Mouse (Mus musculus) kidney, postnatal 4 days (tissue): ENCODE data around the gene Maml3.

Source experiments
- DNase-seq, 2 experiments: peaks; one replicate each; pipeline ENCODE4 v3.0.0; 2021; ENCODE audit warnings: mixed read lengths in 2 of 2

The Maml3 gene

DNA sequence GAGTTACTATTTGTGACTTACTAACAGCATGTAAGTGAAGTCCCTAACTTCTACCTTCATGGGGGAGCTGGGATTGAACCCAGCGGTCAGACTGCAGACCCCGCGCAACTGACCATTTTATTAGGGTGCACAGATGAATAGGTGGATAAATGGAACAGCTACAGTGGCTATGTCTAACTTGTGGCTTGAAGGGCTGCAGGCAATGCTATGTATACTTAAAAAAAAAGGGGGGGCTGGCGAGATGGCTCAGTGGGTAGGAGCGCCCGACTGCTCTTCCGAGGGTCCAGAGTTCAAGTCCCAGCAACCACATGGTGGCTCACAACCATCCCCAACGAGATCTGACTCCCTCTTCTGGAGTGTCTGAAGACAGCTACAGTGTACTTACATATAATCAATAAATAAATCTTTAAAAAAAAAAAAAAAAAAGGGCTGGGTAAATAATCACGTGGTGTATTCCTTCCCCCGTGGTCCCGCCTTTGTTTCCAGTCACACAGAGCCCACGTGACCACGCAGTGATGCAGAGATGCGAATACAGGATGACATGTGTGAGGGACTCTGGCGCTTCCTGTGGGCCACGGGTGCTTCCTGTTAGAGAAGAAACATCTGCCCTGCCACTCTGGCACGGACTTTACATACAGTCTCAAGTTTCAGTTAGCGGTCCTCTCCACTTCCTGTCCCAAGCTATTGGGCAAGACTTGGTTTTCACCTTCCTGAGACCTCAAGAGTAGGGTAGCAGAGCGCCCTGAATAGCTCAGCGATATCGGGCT lies 105.0 kb downstream of the Maml3 start:
- peak; percentile 60 to 78 for DNase-seq

DNA sequence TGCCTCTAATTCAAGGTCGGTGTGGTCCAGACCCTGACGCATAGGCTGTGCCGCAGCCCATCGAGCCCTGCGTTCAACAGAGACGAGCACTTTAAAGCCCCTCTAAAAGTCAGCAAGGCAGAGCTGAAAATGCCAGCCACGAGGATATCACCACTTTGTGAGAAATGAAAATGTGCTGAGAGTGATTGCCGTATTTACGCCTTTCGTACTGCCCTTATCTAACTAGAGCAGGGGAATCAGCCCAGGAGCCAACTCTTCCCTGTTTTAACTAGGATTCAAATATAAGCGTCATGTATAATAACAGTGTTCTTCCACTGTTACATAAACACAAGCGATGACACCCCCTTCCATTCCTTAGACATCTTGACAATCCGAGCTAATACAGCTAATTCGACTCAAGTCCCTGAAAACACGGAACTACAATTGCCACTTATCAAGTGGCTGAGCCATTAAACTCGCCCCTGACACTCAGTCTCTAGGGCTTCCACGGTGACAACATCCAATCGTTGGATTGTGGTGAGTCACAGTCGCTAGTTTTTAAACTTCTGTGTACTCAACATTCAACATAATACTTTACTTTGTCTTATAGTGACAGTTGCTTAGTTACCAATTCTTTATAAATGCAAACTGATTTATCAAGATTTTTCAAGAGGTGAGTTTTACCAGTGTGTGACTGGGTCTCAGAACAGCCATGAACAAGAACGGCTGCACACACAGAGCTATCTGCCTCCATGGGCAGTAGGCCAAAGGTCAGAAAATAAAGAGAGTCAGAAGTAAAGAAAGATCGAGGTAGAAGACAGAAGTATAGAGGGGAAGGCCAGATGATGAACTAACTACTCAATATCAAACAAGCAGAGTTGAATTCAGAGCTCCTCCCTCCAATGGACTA lies 106.1 kb downstream of the Maml3 start:
- no peak for DNase-seq

DNA sequence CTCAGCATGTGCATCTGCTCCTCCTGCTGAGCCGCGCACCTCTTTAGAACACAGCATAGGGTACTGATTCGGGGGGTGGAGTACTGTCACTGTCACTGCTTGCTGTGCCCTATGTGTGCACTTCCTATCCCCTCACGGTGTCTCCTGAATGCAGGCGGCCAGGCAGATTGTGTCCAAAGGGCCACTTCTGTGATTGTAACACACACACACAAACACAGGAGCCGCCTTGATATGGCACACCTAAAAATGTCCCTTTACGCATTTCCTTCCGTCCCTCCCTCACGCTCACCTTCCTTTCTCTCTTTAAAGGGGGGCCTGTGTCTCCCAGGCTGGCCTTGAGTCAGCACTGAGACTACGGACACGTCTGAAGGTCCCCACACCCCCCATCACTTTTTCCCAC lies 107.3 kb downstream of the Maml3 start:
- no peak for DNase-seq

DNA sequence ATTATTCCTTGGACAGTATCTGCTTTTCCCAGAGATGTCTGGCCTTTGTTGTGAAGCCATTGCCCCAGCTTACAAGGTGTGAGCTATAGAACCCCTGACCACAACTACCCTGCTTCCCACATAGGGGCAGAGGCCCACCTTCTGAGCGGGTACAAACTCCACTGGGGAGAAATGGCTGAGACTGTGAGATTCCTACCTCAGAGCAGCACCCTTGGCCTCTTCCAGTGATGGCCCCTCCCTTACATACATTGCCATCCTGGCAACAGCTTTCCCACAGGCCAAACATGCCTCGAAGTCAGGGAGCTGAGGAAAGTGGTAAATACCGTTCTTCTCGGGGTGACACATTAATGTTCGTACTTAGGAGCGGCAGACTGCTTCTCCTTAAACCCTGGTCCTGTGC lies 118.4 kb downstream of the Maml3 start:
- DNase-seq = no peak

DNA sequence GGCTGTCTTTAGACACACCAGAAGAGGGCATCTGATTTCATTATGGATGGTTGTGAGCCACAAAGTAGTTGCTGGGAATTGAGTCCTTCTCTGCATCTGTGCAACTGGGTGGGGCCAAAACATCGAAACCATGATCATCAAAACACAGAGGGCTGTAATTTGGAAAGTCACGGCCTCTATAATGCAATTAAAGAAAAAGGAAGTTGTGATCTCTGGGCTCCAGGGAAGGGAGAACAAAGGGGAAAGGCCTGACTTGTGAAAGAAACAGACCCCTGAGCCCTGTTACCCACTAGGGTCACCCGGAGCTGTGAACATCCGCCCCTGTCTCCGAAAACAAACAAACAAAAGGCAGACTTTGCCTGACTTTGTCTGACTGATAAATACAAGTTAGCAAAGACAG lies 123.4 kb downstream of the Maml3 start:
- DNase-seq = no peak

DNA sequence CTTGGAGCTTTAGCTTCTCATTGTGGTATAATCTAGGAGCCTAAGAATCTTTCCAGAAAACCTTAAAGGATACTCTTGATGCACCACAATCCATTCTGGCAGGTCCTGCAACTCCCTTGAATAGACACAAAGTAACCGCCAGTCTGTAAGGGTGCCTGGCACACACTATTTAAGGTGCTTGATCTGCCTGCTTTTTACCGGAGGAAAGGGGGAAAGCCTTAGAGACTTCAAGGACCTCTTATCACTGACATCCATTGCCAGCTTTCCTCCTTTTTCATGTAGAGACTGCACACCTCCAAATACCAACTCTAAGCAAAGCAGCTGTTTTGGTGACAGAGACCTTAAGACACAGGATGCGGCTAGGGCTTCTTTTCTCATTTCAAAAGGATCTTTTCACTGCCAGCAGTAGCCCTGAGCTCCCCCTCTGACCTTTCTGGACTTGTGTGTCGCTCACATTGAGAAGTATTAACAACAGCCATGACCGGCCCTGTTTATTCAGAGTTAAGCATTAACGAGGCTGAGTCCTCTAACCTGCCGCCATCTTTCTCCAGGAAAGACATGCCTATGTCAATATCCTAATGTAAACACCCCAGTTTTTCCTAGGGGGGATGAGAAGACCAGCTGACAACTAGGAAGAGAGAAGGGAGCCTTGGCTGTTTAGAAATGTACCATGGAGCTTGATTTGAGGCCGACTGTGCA lies 127.1 kb downstream of the Maml3 start:
- DNase-seq = peak; percentile 22 to 42

DNA sequence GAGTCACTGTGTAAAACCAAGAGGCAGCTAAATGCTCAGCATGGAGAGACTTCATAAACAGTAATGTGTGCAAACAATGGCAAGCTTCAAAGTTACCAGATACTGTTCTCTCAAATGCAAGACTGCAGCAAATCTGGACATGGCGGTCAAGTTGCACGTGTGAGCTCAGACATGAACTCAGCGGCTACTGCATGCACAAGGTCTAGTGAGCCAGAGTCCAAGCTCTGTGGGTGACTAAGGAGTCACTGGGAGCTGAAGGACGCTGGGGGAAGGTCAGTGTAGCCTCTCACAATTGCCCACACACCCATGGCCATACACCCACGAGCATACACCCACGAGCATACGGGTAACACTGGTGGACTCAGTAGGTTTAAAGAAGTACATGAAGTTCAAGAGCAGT lies 130.3 kb downstream of the Maml3 start:
- DNase-seq = no peak

DNA sequence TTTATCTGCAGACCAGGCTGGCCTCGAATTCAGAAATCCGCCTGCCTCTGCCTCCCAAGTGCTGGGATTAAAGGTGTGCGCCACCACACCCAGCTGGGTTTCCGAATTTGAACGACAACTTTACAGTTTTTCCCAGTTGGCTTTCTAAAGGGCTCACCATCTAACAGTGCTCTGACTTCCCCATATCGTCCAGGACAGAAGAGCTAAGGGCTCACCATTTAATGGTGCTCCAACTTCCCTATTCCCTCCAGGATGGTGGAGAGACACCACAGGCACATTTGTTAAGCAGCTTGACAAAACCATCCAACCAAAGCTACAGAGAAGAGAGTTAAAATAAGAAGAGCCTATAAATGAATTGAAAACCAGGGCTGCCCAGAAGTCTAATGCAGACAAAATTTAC lies 130.7 kb downstream of the Maml3 start:
- DNase-seq = no peak

DNA sequence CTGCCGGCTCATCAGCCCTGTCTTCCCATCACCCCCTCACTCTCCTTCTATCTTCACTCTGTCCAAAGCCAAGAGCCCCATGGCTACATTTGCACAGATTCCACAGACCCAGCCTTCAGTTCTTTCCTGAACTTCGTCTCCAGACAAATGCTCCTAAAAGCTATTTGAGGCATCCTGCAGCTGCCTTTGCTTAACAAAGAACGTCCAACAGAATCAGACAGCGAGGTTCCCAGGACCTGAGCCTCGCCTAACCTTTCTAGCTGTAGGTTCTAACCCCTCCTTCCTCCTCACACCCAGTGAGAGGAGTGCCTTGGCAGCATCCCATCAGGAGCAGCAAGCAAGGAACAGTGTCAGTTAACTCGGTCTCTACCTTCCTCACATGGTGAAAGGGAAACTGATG lies 132.3 kb downstream of the Maml3 start:
- no peak for DNase-seq

DNA sequence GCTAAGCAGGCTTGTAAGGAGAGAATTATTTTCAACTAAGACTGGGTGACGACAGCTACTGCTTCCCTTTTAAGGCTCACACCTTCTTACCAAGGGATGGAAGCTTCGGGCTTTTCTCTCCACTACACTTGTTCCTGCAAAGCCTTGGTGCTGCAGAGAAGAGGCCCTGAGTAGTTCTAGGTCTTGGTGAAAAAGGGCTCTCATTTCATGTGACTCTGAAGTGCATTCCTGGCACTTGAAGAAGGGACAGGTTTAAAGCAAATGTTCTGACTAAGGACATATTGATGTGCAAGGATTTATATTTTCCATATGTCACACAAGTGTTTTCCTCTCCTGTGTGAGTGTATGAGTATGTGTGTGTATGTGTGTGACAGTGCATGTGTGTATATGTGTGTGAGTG lies 134.4 kb downstream of the Maml3 start:
- DNase-seq = no peak

DNA sequence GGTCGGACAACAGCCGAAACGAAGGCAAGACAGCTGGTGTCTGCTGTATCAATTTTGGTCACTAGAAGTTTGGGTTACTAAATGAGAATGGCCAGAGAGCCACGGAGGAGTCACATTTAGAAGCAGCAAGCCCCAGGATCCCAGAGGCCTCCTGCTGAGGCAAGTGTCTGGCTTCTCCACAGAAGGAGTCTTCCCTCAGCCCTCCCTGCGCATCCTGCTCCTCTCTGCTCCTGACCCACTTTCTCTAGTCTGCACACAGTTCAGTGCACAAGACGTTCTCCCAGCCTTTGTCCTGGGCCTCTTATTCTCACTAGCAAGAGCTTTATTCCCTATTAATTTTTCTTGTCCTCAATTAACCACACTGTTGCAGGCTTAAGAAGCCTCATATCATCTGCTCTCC lies 135.4 kb downstream of the Maml3 start:
- no peak for DNase-seq

DNA sequence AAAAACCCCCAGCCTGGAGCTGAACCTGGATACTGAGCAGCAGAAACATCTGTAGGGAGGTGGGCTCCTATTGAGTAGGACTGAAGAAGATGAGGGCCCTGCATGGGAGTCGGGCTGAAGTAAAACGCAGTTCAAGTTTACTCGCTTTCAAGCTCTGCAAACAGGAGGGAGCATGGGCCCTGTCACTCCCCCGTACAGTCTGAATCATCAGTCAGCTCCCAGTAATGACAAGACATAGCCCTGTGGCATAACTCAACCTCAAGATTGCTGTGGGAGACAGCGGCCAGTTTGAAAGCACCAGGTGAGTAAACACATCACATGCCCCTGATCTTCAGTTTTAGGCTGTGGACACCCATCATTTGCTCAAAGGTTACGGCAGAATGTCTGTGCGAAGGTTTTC lies 139.0 kb downstream of the Maml3 start:
- peak; percentile 20 to 44 for DNase-seq

DNA sequence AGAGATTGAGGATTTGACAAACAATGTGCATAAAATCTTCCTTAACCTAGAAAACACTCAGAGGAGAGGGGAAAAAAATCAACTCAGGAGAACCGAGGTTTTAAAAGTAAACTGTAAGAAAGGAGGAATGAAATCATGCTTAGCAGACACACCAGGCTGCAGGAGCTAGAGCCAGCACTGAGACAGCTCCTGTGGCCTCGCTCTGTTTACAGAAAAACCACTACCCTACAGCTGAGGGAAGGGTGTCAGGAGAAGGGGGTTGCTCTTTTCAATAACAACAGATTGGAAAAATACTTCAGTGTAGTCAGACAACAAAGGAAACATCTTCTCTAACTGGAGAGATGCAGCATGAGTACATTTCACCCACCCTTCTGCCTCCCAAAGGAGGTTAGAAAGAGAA lies 139.4 kb downstream of the Maml3 start:
- DNase-seq = no peak

DNA sequence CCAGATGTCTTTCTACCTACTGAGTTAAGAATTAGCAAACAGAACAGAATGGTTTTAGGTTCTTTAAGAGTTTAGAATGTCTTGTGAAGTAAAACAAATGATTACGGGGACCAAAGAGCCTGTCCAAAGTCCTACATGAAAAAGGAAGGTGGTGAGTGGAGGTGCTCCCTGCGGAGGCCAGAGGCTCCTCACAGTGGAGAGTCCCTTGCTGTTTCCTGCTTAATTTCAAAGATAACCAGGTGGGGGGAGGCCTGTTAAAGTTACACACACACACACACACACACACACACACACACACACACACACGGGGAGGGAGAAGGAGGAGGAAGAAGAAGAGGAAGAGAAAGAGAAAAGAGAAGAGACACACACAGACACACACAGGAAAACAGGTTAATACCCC lies 139.9 kb downstream of the Maml3 start:
- DNase-seq = no peak

DNA sequence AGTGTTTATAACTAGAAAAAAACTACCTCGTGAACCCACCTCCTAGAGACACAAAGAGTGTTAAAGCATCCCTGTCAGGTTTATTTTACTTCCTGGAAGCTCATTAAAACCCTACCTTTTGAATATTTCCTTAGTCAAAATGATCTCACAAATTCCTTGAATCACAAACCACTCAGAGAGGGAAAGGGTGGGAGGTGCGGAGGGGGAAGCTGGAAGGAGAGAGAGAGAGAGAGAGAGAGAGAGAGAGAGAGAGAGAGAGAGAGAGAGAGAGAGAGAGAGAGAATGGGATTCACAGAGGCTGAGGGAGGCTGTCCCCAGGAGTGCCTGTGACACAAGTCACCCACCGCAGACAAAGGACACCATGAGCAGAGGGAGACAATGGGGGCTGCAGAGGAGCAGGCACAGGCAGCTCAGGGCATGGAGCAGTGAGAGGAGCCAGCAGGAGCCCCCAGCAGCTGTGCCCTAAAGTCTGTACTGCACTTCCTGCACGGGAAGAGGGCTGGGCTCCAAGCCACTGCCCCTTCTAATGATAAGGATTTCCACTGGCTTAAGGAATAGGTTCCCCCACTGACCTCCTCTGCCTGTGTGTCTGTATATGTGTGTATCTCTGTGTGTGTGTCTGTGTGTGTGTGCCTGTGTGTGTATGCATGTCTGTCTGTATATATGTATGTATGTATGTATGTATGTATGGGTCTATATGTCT lies 140.8 kb downstream of the Maml3 start:
- peak in 1 of 2 experiments; percentile 26 for DNase-seq

DNA sequence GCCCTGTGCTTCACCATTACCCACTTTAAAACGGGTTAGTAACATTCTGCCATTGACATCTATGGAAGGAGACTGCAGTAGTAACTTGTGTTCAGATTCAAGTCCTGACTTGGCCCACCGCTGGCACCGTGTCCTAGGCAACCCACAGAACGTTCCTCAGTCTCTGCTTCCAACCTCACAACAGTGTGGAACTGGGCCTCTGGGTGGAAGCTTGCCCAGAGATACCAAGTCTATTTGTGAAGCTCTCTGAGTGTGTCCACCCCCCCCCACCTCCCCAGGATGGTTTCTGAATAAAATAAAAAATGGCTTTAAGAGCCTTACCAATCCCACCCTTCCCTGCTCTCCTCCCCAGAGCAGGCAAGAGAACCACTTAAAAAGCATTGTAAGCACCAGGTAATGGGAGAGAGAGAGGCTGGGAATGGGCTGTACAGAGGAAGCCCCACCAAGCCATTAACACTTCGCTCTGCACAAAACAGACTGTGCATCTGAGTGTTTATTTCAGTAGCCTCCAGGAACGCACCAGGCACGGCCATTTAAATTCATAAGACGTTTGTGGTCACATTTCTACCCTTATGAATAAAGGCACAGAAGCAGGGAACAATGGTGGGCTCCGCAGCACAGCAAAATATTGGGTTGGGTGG lies 141.6 kb downstream of the Maml3 start:
- DNase-seq = no peak

DNA sequence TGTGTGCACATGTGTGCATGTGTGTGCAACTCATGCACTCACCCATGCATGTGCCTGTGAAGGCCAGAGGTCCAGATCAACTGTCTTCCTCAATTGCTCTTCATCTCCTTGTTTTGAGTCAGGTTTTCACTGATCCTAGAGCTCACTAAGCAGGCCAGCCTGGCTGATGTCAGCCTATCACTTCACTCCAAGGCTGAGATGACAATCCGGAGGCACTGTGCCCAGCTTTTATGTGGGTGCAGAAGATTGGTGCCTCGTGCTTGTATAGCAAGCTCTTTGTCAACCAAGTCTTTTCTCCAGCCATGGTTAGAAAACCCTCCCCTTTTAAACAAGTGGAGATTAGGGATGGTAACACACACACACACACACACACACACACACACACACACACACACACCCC lies 146.1 kb downstream of the Maml3 start:
- no peak for DNase-seq

DNA sequence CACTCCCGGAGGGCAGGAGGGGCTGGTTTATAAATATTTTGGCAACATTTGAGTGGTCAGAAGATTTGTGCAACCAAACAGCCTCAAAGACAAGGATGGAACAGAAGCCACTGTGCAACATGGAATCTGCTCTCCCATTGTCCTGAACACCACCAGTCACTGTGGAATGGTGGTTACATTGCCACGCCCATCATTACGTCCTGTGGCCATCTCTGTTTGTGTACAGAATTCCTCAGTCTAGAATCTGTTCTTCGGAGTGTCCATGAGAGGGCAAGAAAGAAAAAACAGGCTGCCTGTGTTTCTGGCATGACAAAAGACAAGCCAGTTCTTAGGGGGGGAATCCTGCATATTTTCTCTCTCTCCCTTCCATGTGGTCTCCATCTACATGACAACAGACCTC lies 150.4 kb downstream of the Maml3 start:
- no peak for DNase-seq

DNA sequence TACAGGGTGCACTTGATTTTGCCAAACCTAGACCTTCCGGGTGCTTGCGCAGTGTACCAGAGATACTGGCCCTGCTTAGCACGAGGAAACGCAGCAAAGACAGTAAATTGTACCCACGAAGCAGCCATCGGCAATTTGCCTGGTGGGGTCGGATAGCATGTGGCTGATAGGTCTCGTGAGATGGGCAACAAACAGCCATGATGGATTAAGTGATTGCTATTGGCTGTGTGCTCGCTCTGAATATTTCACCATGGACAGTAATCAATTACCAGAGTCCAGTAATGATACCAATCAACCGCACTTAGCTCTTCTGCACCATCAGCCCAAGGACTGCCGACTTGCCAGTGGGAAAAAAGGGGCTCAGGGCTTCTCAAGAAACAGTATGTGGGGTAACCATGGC lies 150.9 kb downstream of the Maml3 start:
- no peak for DNase-seq

DNA sequence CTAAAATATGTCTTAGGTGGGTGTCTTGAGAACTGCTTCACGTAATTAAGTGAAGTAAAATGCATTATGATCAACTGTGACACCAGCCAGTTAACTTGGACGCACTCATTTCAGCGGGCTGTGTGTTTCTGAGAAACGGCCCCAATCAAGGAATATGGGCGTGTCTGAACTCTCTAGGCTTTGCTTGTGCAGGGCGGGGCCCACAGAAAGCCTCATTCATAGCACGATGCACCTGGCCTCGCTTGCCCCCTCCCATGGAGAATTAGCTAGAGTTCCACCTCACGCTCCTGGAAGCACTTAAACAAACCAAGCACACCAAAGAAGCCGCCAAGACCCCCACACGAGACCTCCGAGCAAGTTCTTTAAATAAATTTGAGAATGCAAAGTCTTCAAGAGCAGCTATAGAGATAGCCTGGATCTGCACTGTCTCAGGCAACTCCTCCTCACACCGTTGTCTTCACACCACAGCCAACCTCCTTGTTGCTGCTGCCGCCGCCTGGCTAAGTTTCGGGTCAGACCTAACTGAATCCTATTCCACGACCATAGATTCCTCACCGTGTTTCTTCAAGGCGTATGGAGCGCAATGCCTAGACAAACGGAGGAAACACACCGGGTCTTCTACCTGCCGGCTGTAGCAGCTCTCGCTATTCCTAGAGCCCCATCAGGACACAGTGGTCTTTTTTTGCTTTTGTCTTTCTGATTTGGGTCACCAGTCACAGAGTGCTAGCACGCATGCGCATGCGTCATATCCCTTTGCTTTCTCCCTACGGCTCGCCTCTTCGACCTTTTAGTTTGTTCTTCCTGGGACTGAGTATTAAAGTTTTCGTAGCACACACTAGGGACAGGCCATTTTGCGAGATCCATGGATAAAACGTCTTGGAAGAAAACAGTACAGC lies 151.9 kb downstream of the Maml3 start:
- DNase-seq = no peak

DNA sequence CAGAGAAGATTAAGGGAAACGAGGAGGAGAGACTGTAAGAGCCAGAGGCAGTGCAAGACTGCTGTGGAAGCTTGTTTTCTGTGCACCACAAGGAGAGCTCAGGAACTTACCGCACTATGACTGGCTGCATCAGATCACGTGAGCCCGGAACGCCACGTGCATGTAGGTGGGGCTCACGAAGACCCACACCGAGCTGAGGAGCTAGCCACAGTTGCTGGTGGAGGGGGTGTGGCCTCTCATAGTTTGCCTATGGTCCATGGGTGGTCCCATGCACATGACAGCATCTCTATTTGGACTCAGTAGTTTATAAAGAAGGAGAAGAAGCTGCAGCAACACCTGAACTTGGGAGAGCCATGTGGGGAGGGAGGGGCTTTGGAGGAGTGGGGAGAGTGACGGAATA lies 152.6 kb downstream of the Maml3 start:
- DNase-seq = no peak
